Mouse (Mus musculus): ENCODE data around the gene Btk.

DNA sequence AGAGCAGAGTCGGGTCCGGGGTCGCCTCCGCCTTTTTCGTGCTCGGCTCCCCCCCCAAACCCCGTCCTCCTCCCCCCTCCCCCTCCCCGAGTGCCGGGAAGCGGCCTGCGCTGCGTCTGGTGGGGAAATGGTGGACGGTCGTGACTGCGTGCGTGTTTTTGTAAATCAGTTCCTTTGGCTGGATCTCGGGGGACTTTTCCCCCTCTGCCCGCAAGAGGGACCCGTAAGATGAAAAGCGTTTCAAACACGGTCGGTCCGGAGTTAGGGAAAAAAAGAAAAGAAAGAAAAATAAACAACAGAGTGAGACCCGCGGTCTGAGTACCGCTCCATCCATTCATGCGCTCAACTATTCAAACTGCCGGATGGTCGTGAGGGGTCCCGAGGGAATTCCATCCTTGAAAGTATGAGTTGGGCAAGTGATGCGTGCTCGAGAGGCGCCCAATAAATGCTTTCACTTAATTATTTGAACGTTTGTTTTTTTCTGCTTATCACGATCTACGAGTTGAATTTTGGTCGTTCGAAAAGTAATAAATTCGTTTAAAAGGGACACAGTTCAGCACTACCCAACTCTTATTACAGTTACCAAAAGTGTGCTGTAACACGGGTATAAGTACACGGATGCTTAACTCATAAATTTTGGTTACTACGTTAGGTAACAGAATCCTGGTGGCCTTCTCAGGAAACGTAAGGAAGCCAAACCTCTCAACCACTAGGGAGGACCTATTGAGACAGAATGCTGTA is 18.2 kb upstream of the Btk start:
- TF ChIP-seq CTCF (IDR thresholded peaks at IDR 0.05; ENCODE audit: low read depth, low read length) (no peak), POLR2A (IDR thresholded peaks at IDR 0.05; ENCODE audit: borderline replicate concordance, low read depth, low read length) (no peak)
